Mouse (Mus musculus) forelimb bud, embryonic 11.5 days (tissue): ENCODE results near the gene Cct6b.

Experiments
- DNase-seq: peaks from one replicate; pipeline ENCODE4 v3.0.0-alpha.2; 2012; ENCODE audit warnings: low read depth, low spot score

The Cct6b gene

DNA sequence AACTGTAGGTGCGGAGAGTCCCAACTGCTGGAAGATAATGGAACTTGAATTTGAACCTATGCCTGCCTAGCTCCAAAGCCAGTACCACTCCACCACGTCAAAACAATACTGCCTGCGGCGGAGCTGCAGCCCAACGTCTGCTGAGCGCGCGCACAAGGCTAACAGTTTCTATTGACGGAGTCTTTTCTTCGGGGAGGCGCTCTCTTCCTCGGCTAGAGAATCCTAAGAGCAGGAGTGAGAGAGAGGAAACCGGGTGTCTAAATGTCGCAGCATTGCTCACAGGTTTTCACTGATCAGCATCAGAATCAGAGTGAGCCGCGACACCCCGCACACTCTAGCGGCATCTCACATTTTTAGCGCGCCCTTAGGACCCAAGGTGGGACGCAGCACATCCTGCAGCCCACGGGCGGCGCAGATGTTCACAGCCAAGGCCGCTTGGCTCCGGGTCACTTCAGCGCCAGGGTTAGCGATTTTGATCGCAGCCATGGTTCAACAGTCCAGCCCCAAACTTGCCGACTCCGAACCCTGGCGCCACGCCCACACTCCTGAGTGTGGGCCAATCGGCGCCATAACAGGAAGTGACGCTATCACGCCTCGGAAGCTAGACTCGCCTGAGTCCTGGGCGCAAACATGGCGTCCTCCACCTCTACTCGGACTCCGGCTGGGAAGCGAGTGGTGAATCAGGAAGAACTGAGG is at the start of gene Cct6b, which contains the start of gene Zfp830:
Gene Cct6b, minus strand, starts transcription at position 580 of the 696 bp plus-strand sequence.
Gene Zfp830, plus strand, starts transcription at position 604 of the 696 bp plus-strand sequence.
- DNase-seq = peak; percentile 97

GRCm38 (mm10) chr11:82808485-82808884 is 44.4 kb upstream of the Cct6b start:
- no peak for DNase-seq

GRCm38 (mm10) chr11:82807370-82807769 is 43.2 kb upstream of the Cct6b start:
- DNase-seq = no peak

GRCm38 (mm10) chr11:82806656-82807055 is 42.5 kb upstream of the Cct6b start:
- DNase-seq = no peak

DNA sequence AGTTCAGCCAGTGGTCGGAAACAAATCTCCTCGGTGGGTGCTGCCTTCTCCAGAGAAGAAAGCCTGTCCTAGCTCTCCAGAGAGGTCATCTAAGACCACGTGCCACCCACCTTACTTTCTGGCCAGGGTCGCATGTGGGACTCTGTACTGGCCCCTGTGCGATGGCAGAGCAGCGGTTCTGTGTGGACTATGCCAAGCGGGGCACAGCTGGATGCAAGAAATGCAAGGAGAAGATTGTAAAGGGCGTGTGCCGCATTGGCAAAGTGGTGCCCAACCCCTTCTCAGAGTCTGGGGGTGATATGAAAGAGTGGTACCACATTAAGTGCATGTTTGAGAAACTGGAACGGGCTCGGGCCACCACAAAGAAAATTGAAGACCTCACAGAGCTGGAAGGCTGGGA is 19.3 kb upstream of the Cct6b start:
- DNase-seq = no peak

DNA sequence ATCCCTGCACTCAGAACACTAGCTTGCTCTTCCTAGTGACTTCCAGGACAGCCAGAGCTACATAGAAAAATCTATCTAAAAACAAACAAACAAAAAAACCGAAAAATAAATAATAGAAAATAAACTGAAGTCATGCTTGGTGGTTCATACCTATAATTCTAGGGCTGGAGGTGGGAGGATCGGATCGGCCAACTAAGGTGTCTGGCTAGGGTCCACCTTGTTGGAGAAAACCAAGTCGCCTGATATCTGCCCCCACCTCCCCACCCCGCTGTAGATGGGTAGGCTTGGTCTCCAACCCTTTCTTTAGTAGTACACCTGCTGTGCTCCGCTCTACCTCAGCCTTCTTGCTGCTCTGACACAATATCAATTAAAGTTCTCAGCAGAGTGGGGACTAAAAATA is 18.1 kb upstream of the Cct6b start:
- DNase-seq = no peak

GRCm38 (mm10) chr11:82780983-82781903 is 17.1 kb upstream of the Cct6b start, which contains the start of gene Lig3:
Gene Lig3, plus strand, starts transcription at chr11:82781108.
- peak; percentile 93 for DNase-seq

DNA sequence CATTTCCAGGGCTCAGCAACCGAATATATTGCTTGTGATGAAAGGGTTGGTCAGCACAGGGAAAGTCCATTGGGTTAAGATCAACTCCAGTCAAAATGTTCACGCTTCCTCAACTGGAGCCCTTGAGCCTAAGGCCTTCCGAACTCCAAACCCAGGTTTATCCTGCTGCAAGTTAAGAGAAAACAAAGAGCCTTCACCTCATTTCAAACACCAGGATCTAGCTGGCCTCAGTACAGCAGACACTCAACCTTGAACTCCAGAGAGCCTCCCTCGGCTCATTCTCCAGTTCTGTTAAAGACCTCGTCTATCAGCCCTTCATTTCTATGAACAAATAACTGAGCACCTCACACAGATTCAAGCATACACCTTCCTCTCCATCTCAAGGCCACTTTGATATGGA is 16.0 kb upstream of the Cct6b start:
- DNase-seq = no peak

GRCm38 (mm10) chr11:82764438-82764924 is 360 bp upstream of the Cct6b start:
- no peak for DNase-seq

DNA sequence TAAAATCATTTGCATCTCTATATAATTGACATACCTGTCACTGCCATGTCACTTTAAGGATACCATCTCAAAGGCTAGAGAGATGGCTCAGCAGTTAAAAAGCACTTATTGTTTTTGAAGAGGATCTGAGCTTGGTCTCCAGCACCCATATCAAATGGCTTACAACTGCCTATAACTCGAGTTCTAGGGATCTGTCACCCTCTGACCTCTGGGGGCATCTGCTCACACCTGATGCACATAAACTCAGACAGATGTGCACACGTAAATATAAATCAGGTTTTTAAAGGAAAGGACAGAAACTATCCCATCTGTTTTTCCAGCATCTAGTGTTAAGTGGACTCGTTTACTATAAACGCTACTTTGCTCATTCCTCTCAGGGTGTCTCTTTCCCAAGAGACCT is 860 bp downstream of the Cct6b start:
- no peak for DNase-seq

DNA sequence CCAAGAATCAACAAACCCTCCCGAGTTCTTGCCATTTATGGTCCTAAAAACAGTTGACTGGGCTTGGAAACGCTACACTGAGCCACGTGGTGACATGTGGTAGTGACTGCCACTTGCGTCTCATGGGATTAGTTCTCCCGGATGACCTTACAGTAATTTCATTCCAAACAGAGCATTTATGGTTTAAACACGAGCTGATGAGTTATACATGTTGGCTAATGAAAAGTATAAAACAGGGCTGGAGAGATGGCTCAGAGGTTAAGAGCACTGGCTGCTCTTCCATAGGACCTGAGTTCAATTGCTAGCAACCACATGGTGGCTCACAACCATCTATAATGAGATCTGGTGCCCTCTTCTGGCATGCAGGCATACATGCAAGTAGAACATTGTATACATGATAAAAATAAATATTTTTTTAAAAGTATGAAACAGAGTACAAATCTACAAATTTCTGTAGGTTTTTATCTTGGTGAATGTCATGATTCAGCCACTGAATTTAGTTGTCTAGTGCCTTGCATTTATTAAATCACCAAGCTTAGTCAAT is 1.8 kb downstream of the Cct6b start:
- DNase-seq = no peak

DNA sequence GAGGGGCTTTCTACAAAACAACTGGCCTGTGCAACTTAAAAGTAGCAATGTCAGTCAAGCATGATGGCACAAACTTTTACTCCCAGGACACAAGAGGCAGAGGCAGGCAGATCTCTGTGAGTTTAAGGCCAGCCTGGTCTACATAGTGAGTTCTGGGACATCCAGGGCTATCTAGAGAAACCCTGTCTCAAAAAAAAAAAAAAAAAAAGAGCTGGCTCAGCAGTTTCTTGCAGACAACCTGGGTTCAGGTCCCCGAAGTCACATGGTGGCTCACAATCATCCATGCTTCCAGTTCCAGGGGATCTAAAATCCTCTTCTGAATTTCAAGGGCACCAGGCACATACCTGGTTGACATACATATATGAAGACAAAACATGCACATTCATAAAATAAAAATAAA is 8.2 kb downstream of the Cct6b start:
- no peak for DNase-seq

GRCm38 (mm10) chr11:82752349-82753115 is 11.6 kb downstream of the Cct6b start:
- DNase-seq = no peak

- DNase-seq = no peak
Observed at GRCm38 (mm10) chr11:82746857-82747366, 17.2 kb downstream of the Cct6b start.

GRCm38 (mm10) chr11:82746138-82746537 is 18.0 kb downstream of the Cct6b start:
- peak; percentile 13 for DNase-seq

DNA sequence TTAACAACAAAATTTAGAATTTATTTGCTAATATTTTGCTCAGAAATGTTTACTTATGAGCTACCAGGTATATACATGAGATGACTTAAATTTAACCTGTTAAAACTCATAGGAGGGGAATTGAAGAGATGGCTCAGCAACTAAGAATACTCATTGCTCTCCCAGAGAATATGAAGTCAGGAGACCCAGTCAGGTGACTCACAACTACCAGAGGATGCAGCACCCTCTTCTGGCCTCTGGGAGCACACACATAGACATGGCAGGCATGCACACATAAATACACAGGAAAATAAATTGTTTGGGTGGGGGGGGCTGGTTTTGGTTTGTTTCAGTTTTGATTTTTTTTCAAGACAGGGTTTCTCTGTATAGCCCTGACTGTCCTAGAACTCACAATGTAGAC is 25.1 kb downstream of the Cct6b start:
- no peak for DNase-seq

GRCm38 (mm10) chr11:82734227-82734626 is 29.9 kb downstream of the Cct6b start:
- DNase-seq = no peak

DNA sequence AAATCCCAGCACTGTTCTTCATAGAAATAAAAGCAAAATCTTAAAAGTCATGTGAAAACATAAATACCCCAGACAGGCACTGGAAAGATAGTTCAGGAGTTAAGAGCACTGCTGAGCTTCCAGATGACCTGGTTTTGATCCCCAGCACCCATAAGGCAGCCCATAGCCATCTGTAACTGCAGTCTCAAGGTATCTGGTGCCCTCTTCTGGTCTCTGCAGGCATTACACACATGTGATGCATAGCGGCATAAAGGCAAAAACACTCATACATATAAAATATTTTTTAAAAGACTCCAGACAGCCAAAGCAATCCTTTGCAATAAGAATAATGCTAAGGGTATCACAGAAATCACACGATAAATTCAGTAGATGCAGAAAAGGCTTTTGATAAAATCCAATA is 37.3 kb downstream of the Cct6b start:
- no peak for DNase-seq

GRCm38 (mm10) chr11:82719294-82719693 is 44.8 kb downstream of the Cct6b start:
- DNase-seq = no peak

- no peak for DNase-seq
Observed at GRCm38 (mm10) chr11:82712681-82713080, 51.4 kb downstream of the Cct6b start.

DNA sequence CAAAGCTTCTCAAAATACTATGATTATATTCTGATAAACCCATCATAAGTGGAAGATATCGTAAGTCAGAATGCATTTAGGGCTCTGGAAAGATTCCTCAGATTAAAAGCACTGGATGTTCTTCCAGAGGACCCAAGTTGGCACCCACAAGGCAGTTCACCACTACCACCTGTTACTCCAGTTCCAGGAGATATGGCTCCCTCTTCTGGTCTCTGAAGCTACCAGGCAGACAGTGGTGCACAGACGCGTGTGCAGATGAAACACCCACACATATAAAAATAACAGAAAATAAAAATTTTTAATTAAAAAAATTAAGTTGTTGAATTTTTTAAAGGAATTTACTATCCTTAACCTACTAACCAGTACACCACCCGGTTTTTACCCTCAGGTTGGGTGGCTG is 55.2 kb downstream of the Cct6b start:
- no peak for DNase-seq
